Mouse (Mus musculus) WW6 (cell line): Measurements from ENCODE around the gene Ccdc141.
"Not testable (repeated sequence)": the region's sequence is repeated elsewhere in the genome, so short reads cannot be mapped to it uniquely, and the experiment has no call there.

Experiments used
- DNase-seq: peaks from one replicate; pipeline ENCODE4 v3.0.0-alpha.2; 2013; ENCODE audit warnings: low read depth, low spot score

Gene Ccdc141

DNA sequence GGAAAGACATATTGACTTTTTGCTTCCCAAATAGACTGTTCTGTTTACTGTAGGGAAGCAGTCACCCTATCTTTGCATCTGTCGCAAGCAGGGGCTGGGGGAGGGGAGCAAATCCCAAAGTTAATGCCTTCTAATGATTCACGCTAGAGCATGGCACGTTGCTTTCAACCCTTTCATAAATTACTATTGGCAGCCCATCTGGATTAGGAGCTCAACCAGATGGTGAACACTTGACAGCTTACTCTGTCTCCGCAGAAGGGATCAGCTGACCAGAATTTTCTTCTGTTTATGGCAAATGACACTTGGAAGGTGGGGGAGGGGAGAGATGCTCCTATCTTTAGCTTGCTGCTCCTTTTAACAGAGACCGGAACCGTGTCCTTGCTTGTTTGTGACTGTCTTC lies 105.1 kb downstream of the Ccdc141 start:
- no peak for DNase-seq

DNA sequence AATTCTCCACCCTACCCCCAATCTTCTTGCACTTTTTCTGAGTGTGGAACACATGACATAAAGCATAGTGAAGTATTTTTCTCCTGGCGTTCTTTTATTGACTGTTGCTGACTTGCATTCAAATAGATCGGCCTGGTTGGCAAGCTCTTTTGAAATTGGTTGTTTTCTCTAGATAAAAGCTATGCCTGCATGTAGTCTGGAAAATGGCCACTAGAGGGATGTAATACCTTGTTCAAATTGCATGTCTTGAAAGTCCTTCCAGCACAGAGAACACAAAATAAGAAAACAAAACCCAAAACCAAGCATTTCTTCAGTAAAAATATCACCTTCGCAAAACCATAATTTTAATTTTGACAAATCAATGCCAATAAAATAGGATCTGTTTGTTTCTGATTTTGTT lies 108.6 kb downstream of the Ccdc141 start:
- DNase-seq: peak; percentile 18

DNA sequence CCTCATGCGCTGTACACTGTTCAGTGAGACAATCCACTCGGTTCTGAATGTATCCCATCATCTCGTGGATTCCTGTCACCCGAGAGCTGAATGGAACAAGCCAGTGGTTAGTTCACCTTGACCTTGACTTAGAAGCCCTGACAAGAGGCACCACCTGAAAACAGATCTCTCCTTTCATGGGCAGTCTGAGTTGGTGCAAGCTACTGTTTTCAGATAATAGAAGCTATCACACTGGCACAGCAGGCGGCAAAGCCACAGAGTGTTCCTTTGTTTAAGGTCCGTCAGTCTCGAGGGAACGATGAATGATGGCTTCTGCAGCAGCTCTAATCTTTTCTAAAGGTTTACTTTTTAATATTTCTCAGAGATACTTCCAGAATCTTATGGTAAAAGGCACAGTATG lies 110.8 kb downstream of the Ccdc141 start:
- peak; percentile 57 for DNase-seq

DNA sequence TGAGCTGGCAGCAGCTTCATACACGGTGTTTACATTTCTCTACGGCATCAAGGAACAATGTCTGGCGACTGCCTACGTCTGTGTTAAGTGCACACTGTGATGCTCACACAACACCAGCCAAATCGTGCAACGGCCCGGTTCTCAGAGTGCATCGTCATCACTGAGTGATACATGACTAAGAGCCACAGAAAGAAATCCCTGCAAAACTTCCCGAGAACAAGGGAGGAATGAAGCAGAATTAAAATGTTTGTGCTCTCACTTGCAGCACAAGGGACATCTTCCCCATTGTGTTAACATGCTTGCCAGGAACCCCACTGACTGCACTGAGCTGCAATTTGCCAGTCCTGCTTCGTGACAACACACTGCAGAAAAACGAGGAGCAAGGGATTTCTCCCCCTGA lies 114.1 kb downstream of the Ccdc141 start:
- DNase-seq: no peak

DNA sequence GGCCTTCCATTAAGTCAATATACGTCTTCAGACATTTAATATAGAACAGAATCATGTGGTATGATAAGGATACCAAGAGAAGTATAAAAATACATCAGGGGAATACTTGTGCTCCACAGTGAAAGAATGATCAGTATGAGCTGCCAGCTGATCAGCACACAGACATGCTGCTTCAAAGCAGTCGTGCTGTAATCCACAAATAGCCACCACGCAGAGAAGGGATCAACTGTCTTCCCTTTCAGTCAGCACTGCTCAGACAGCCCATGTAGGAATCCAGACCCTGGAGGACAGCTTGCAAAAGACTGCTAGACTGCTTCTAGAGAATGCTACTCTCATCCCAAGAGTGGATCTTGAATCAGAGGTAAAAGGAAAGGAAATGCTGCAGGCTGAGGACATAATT lies 127.5 kb downstream of the Ccdc141 start:
- DNase-seq: no peak

DNA sequence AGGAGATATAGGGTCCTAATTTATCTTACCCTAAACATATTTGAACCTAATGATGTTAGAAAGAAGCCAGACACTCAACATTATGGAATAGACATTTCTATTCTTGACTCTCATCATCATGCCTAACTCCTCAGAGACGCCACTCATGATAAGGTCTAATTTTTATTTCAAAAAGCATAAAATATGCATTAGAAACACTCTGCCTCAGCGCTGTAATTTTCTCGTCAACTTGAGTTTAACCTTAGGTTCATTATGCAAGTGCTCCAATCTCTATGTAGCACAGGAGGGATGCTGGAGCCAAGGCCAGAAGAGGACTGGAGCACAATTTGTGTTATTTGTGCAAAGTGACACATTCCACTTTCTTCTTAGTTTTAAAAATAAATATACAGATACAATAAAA lies 130.8 kb downstream of the Ccdc141 start:
- DNase-seq: no peak

DNA sequence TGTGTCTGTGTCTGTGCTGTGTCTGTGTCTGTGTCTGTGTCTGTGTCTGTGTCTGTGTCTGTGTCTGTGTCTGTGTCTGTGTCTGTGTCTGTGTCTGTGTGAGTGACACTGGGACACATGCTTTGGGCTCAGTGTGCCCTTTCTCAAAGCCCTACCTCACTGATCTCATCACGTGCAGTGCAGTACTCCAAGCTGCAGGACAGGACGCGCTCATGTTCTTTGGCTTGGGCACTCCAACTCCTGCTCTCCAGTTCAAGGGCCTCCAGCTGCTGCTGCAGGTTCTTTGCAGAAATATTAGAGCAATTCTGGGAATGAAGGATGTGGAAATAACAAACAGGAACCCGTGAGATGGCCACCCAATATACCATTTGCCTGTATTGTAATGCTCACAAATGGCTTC lies 131.2 kb downstream of the Ccdc141 start:
- no peak for DNase-seq

DNA sequence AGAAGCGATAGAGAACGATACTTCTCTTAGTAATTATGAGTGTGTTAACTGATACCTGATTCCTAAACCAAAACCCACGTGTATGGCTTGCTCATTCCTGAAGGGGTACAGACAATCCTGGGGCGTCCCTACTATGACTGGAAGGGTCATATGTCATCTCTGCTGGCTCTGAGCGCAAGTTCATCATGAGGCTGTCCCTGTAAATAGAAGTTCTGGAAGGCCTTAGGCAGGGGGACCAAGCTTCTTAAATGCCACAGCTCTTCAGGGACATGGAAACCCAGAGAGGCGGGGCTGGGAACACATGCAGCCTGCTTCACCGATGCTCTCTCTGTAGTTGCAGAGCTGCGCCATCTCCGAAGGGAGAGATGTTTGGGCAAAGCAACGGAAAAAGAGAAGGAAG lies 133.2 kb downstream of the Ccdc141 start:
- DNase-seq: no peak

DNA sequence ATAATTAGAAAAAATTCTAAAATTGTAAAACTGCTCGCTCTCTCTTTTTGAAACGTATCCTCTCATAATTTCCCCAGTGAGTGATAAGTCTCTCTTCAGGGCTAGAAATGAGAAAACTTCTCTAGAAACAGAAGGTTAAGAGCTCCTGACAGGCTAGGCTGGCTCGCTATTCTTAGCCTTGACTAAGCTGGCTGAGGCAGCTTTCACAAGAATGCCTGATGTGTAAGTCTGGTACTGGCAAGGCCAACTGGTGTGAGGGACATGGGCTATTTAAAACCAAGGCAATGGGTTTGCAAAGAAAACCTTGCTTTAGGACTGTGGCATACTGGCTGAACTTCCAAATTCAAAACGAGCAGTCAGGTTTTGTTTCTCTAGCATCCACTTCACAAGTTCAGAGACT lies 136.3 kb downstream of the Ccdc141 start:
- DNase-seq: no peak

DNA sequence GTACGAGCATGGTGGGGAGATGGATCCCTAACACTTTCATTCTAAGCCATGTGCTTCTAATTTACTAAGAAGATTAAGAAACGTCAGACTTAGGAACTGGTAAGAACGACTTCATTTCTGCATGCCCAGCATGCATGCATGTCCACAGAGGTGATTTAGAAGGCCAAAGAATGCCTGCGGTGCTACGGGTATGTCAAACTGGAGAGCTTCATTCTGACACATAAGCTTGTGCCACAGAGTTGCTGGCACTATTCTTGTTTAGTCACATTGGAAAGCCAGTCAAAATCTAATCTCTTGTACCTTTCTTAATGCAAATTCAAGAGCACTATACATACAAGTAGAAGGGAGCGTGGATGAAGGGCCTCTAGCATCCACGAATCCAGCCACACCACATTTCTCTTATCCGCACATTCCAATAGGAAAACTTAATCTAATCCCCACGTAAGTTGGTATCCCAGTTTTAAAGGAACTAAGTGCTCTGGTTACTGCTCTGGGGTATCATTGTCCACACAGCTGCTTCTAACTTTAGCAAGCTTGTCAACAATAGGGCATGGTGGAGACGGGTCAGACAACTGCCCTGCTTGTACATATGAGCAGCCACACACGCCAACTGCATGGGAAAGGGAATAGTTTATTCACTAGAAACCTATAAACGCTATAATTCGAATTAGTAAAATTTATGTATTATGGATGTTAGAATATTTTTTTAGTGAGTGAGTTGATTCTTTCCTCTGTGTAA lies 136.9 kb downstream of the Ccdc141 start:
- DNase-seq: no peak

DNA sequence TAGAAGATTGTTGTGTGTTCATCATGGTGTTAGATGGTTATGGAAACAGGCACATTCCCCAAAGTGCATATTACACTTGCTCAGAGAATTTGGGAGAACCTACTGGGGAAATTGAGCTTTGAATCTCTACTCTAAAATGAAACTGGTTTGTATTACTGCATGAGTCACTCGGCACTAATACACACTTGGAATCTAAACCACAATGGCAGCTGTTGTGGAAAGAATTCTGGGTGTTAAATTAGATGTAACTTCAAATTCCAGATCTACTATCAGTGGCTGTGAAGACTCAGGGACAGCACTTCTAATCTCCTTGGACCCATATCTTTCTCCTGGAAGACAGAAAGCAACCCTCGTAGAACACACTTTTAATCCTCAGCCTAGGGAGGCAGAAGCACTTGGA lies 149.8 kb downstream of the Ccdc141 start:
- no peak for DNase-seq

DNA sequence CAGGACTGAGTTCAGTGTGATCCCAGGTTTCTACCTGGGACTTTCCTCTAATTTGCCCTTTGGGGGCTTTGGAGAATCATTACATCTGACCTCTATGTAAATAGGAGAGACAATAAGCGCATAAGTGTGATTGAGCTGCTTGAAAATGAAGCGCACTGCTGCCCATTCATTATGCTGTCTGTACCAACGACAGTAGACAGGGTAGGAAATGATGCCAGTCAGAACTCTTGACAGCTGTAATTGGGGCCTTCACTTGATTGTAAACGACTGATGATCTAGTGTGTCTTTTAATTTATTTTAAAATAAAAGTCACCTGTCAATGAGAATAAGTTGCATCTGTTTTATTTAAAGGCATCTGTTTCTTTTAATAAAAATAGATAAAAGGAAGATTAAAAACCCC lies 152.7 kb downstream of the Ccdc141 start:
- DNase-seq: no peak

DNA sequence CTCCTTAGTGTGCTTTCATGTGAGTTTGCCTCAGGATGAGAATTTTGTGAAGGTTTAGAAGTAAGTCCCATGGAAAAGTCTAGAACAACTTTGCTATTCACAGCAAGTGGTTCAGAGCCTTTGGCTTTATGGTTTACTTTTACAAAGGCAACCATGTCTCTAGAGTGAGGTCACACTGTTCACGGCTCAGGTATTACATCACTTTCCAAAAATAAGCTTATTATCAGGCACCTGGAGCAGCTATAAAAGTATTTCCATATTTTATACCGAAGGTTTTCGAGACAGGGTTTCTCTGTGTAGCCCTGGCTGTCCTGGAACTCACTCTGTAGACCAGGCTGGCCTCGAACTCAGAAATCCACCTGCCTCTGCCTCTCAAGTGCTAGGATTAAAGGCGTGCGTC lies 157.0 kb downstream of the Ccdc141 start:
- DNase-seq: not testable (repeated sequence)

DNA sequence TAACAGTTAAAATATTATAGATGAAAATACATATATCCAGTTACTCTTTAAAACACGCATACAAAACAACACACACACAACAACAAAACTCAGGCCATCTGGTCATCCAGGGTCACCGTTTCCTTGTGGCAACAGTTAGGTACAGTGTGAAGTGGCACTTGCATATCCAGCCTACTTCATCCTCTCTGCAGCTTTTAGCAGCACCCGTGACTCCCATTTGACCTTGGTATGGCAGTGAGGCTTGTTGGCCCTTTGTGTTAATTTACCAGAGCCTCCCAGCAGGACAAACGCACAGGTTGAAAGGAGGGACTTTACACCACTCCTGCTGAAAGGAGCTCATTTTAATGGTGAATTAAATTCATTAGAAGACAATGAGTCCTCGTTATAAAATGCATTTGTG lies 158.5 kb downstream of the Ccdc141 start:
- no peak for DNase-seq

DNA sequence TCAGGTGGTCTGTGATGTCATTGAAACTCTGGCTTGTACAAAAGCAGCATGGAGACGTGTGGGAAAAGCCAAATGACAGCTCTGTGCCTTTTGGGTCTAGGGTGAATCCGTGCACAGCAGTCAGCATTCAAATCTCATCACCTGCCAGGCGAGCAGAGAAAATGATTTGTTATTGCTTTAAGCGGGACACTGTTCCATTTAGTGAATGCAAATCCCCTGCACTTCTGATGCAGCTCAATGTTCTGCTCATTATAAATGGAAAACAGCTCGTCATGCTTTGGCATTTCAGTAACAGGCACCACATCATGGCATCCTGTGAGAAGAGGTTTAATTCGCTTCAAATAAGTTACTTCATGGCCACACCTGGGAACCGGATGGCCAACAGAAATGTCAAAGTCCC lies 163.4 kb downstream of the Ccdc141 start:
- DNase-seq: no peak

DNA sequence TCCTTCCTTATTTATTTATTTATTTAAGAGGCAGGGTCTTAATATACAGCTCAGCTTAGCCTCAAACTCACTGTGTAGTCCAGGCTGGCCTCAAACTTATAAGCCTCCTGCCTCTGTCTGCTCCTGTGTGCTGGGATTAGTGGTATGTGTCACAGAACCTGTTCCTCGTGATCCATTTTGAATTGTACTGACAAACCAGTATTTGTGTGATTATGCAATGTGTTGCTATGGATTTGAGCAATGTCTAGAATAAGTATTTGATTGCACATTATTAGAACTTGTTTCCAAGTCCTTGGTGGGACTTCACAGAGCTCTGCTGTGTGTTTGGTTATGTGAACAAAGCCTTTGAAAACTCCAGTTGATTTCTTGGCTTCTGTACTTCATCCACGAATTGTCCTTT lies 167.3 kb downstream of the Ccdc141 start:
- DNase-seq: no peak

DNA sequence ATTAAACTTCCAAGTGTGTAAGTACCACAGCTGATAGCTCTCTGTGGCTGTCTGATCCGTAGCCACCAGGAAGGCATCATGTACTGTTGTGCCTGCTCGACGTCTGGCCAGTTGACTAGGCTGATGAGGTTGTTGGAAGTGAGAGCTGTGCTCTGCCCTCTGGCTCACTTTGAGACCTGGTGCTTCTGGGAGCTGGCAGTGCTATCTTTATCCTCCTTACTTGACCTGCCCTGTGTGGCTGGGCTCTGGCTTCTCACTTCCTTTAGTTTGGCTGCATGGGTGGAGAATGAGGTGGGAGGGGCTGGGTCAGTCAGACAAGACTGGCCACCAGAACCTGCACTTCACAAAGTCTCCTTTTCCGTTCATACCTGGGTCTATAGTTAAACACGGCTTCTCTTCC lies 172.1 kb downstream of the Ccdc141 start:
- no peak for DNase-seq

DNA sequence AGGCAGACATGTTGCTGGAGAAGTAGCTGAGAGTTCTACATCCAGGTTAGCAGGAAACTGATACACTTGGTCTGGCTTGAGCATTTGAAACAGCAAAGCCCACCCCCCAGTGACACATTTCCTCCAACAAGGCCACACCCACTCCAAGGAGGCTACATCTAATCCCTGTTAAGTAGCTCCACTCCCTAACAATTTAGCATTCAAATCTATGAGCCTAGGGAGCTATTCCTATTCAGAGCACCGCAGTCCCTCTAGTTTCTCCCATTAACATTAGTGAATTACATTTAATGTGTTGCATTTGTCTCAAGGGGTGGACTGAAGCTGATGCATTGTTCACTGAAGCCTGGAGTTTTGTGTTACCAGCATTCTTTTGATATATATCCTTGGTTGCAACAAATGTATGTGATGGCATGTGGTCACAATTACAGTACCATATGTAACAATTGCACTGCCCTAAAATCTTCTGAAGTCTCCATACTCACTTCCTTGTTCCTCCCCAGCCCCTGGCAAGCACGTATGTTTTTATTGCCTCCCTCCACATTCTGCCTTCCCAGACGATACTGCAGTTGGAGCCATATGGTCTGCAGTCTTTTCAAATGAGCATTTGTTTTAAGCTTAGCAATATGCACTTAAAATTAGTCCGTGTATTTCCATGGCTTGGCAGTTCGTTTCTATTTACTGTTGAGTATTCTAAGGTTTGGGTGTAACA lies 177.8 kb downstream of the Ccdc141 start:
- no peak for DNase-seq

DNA sequence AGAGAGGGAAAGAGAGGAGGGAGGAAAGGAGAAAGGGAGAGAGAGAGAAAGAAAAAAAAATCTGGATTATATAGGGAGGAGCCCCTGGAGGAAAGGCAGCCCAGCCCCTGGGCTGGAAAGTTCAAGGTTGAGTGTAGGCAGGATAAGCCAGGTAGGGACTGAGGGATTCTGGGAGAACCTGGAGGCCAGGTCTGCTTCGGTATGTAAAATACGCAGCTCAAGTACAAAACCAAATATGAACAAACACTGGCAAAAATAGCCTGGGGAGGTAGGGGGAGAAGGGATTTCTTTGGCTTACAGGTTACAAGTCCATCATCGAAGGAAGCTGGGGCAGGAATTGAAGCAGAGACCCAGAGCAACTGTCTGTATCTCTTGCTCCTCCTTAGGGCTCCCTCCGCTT lies 183.1 kb downstream of the Ccdc141 start:
- no peak for DNase-seq

DNA sequence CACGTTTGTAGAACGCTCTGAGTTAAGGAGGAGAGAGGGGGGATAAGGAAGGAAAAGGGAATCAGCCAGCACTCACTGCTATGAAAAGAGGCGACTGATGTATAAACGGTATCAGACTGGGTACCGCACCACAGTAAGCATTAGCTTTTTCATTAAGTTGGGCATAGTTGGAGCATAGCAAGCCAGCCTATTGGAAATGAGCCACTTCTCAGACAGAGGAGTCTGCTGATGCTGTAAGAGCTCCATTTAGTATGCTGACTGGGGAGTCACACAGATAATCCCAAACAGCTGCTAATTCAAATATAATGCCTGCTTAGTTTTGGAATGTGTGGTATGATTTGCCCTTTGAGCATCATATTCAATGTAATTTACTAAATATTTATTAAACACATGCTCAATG lies 186.1 kb downstream of the Ccdc141 start:
- no peak for DNase-seq

DNA sequence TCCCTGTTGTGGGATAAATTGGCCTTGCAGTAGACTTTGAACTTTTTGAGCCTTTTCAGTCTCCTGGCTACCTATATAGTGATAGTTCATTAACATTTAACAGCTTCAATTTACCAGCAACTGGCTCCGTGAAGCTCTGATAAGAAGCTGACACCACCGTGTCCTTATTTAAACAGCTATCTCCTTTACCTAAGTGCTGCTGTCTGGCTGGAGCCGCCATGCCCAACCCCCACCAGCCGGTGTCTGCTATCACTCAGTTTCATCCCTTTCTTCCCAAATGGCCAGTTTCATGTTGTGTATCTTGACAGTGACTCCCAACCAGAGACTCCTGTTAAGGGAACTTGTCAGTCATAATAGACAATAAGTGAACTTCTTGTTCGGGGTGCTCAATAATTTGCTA lies 186.8 kb downstream of the Ccdc141 start:
- DNase-seq: no peak

DNA sequence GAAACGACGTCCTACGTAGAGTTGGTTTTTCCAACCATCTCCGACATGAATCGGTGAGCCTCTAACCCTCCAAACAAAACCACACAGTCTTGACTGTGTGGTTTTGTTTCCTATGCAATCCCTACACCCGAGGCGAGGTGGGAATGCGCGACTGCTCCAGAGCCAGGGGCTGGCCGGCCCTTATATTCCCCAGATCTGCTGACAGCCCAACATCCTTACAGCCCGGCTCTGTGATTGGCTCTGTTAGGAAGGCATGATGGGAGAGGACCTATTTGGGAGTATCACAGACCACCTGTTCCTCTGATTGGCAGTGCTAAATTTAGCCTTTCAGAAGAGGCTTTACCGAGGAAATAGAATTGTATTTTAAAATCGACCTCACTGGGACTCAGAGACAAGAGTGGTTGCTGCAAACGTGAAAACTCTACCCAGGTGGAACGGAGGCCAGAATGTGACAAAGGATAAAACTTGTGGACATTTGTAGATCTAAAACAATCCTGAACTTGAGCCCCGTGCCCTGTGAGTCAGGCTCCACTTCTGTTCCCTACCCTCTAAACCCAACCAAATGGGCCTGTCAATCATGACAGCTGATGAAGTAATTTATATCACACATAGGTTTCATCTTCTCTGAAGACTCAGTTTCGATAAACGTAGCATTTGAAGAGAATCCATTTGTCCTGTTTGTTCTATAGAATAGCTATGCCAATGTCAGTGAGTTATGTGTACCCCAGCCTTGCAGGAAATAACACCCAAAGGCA lies 187.9 kb downstream of the Ccdc141 start, which contains the start of gene Ttn:
Ttn (minus strand) TSS at position 157 of the 755 bp plus-strand sequence.
- no peak for DNase-seq

DNA sequence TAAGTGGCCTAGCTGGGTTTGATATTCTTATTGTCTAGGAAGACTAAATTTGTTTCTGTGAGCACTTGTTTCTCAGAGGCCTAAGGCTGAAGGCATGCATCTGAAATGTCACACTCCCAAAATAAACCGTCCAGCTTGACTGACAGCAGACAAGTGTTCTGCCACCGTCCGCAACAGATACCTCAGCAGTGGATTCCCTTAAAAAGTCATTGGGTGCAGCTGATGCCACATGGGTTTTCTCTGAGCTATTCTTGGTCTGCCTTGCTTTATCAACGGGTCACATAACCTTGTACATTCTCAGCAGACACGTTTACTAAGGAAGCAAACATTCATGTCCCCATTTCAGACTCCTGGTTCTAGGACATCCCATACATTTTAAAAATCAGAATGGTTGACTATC lies 188.7 kb downstream of the Ccdc141 start:
- no peak for DNase-seq
